ENCODE assay signal across 24 mouse cellular contexts in the genomic region with DNA sequence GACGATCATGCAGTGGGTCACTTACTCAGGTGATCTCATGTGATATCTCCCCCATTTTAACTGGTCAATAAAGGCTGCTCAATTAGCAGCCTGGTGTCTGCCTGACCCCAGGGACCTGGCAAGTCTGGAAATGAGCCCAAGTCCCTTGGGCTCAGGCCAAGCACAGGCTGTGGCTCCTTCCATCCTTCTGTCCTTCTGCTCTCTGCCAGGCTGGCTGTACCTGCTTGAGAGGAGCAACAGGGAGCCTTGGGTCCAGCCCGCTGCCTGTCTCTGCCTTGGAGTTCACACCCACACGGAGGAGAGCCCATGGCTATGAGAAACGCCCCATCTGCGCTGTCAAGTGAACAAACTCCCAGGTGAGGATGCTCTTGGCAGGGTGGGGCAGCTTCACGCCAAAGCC. TPM values are rescaled to one million over a fixed set of nuclear protein-coding genes. Genes with fewer than 3 reads are reported as not detected.
DNase-seq lines count a peak whose midpoint lies in the region; TF ChIP-seq lines count a peak whose summit lies in the region.
"Had no signal": no experiment of that assay in that cellular context is flagged by ENCODE, and none has a peak within 500 bp of the region (broad histone marks: within the 10 kb centered on the region; RNA-seq: fewer than 3 reads in every experiment).

No protein-coding gene starts in this region.

- peak; percentile 56 to 57 for DNase-seq in cerebellum, postnatal 10 days
- no peak for DNase-seq in cerebellum, adult 11-12 months
- DNase-seq in cerebellum, postnatal 25 days, result peak; percentile 40 to 52
- DNase-seq in cerebellum, adult 9-11 months, result no peak
- no peak for DNase-seq in ES-E14 (ENCODE audit: low read depth, low spot score)
- no peak for DNase-seq in layer of hippocampus, adult 9-11 months
- DNase-seq: adrenal gland, adult 2 months; adrenal gland, postnatal 10 days; adrenal gland, postnatal 25 days; B cell, adult 2 months; cerebellum, adult 18-20 months; cerebellum, adult 8-10 months; embryo, embryonic 11 days; forebrain, postnatal 0 days had no signal

- H3K4me3 ChIP-seq in E14TG2a.4 (replicated peaks; ENCODE audit: low read length) (peak overlapping the region; percentile 59), ES-E14 (ENCODE audit: insufficient read depth in 1 of 2, low read depth in 1 of 2, low read length in 2 of 2, poor library complexity in 1 of 2, severe bottlenecking in 1 of 2) (peak overlapping the region; percentile 0 to 33; a peak in 1 of 4 replicates)
- H3K4me3 ChIP-seq: embryonic facial prominence, embryonic 13.5 days; embryonic facial prominence, embryonic 15.5 days; erythroblast, embryonic 14.5 days; forebrain, embryonic 13.5 days; forebrain, embryonic 15.5 days had no signal

- H3K9me3 ChIP-seq in E14TG2a.4 (ENCODE audit: low read length), result no peaks in the 10 kb centered on the region
- no peaks in the 10 kb centered on the region for H3K9me3 ChIP-seq in ES-E14 (ENCODE audit: control insufficient read depth, insufficient read depth, low read depth, low read length)
- H3K9me3 ChIP-seq: embryonic facial prominence, embryonic 13.5 days; embryonic facial prominence, embryonic 15.5 days; forebrain, embryonic 13.5 days; forebrain, embryonic 15.5 days had no signal

- H3K36me3 ChIP-seq in E14TG2a.4 (ENCODE audit: insufficient read depth, low read length) (no peaks in the 10 kb centered on the region), ES-E14 (ENCODE audit: control insufficient read depth, insufficient read depth, low read length, poor library complexity, severe bottlenecking) (no peaks in the 10 kb centered on the region)
- H3K36me3 ChIP-seq: embryonic facial prominence, embryonic 13.5 days; embryonic facial prominence, embryonic 15.5 days; forebrain, embryonic 15.5 days had no signal

- H3K4me1 ChIP-seq in E14TG2a.4 (replicated peaks; ENCODE audit: low read depth, low read length) (peaks cover 43% of the 10 kb centered on the region), ES-E14 (ENCODE audit: control insufficient read depth in 2 of 2, insufficient read depth in 2 of 2, low read length in 2 of 2, poor library complexity in 1 of 2) (peaks cover 2 to 22% of the 10 kb centered on the region in 2 experiments; a peak in 2 of 4 replicates)
- H3K4me1 ChIP-seq: embryonic facial prominence, embryonic 13.5 days; embryonic facial prominence, embryonic 15.5 days; forebrain, embryonic 15.5 days had no signal

- in situ Hi-C loops in ES-E14 (cut with MboI; ENCODE audit: low sequenced_read_pairs in 2 of 2, unreplicated experiment in 2 of 2), result no loop called here

- H3K27me3 ChIP-seq in E14TG2a.4 (ENCODE audit: insufficient read depth, low read length), result peaks cover 68% of the 10 kb centered on the region
- H3K27me3 ChIP-seq: CH12.LX; forebrain, embryonic 15.5 days had no signal

- peak overlapping the region; percentile 26; the same call in 1 of the 2 replicates for H3K27ac ChIP-seq in ES-E14 (ENCODE audit: insufficient read depth, low read depth, low read length, poor library complexity, severe bottlenecking)
- H3K27ac ChIP-seq: embryonic facial prominence, embryonic 13.5 days; embryonic facial prominence, embryonic 15.5 days; forebrain, embryonic 13.5 days; forebrain, embryonic 15.5 days had no signal

- H3K9ac ChIP-seq in ES-E14 (ENCODE audit: insufficient read depth, low read depth, low read length, poor library complexity, severe bottlenecking), result no peak overlapping the region; the same call in 1 of the 2 replicates
- H3K9ac ChIP-seq: embryonic facial prominence, embryonic 13.5 days; embryonic facial prominence, embryonic 15.5 days; forebrain, embryonic 13.5 days; forebrain, embryonic 15.5 days; forebrain, postnatal 0 days had no signal

- no peak for TF ChIP-seq CTCF in E14TG2a.4 (conservative IDR thresholded peaks at IDR 0.05; ENCODE audit: low read length)

TF ChIP-seq in ES-E14, 5 proteins besides CTCF, POLR2A, EP300 and RAD21:
- TF ChIP-seq MAFK (IDR thresholded peaks at IDR 0.05; ENCODE audit: insufficient read depth, low read depth, low read length) (no peak), ZC3H11A (IDR thresholded peaks at IDR 0.05; ENCODE audit: borderline replicate concordance, low read depth, low read length) (no peak), ZNF384 (IDR thresholded peaks at IDR 0.05; ENCODE audit: low read depth, low read length) (no peak), HCFC1 (IDR thresholded peaks at IDR 0.05; ENCODE audit: borderline replicate concordance, insufficient read depth, low read length) (no peak), CHD2 (IDR thresholded peaks at IDR 0.05; ENCODE audit: low read depth, low read length) (no peak)

RNA-seq across cellular contexts. Expression of a gene that starts 43.9 kb away (rescaled TPM):
- total RNA-seq in ES-E14 (2012; rRNA removed), result 2.6 and 4.5 TPM in 2 replicates
- total RNA-seq: adrenal gland, adult 2 months; adrenal gland, postnatal 25 days; common myeloid progenitor, adult 5-6 weeks; gastrocnemius, adult 18-20 months had no signal

RNA-seq across cellular contexts. Expression of a gene that starts 46.1 kb away (rescaled TPM):
- 24.9 and 29.0 TPM in 2 replicates for total RNA-seq in ES-E14 (2012; rRNA removed)

RNA-seq across cellular contexts. Expression of a gene that starts 53.6 kb away (rescaled TPM):
- total RNA-seq in ES-E14 (2012; rRNA removed), result not detected in 2 replicates
- total RNA-seq: adrenal gland, adult 2 months; adrenal gland, postnatal 10 days; adrenal gland, postnatal 25 days; CH12.LX; common myeloid progenitor, adult 5-6 weeks; forebrain, postnatal 0 days; gastrocnemius, adult 18-20 months; MEL had no signal

Comparison
In these comparisons a context has a peak if more than half of its experiments do, and no peak if none do; other contexts are left out.
1. DNase-seq: peak in cerebellum, postnatal 10 days (2 of 2) and cerebellum, postnatal 25 days (2 of 2); none in cerebellum, adult 11-12 months (single experiment), cerebellum, adult 9-11 months (single experiment), ES-E14 (single experiment) and layer of hippocampus, adult 9-11 months (single experiment).